Mouse (Mus musculus) heart, adult 9 months (tissue): ENCODE results near the gene Crocc.

Experiments used
- DNase-seq, 2 experiments: peaks; one replicate each; pipeline ENCODE4 v3.0.0; 2022; ENCODE audit warnings: low spot score in 2 of 2

Crocc gene

DNA sequence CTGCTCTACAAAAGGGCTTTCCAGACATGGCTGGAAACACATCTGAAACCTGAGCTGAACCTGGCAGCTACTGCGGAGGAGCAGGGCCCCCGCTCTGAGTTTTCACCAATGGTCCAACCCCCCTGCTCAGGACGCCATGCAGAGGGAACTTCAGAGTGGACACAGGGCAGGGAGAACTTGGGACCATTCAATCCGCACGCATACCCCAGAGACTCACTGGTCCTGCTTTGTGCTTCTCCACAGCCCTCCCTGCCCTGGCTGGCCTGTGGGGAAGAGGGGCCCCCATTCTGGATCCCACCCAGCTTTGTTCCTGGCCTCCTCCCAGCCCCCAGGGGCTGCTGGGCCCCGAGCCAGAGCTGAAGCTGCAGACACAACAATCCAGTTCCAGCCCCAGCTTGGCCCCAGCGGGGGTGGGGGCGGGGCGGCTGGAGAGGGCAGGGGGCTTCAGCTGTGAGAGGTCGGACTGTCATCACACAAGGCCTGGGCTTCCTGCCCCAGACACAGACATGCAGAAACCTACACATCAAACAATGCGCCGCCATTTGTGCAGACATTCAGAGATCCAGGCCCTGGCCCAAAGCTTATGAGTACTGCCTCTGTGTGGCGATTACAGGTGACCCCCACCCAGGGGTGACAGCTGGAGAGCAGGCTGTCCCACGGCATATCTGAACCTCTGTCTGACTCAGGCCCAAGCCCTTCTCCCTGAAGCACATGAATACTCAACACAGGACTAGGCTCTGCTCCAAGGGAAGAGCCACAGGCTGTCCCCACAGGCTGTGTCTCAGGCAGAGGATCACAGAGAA, 39.3 kb downstream of the Crocc start:
- peak; percentile 52 to 56 for DNase-seq

DNA sequence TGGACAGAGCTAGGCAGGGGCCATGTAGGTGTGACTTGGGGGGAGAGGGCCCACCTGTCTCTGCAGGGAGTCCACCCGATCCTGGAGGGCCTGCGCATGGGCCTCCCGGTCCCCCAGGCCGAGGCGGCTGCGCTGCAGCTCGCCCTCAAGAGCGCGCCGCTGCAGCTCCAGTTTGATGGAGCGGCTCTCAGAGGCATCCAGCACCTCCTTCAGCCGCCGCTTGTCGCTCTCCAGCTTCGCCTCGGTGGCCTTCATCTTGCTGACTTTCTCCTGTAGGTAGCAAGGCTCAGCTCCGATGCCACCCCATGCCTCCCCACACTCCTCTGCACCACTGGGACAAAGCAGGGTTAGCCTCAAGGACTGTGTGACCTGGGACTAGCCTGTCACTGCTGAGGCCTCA, 40.1 kb downstream of the Crocc start:
- DNase-seq: no peak

DNA sequence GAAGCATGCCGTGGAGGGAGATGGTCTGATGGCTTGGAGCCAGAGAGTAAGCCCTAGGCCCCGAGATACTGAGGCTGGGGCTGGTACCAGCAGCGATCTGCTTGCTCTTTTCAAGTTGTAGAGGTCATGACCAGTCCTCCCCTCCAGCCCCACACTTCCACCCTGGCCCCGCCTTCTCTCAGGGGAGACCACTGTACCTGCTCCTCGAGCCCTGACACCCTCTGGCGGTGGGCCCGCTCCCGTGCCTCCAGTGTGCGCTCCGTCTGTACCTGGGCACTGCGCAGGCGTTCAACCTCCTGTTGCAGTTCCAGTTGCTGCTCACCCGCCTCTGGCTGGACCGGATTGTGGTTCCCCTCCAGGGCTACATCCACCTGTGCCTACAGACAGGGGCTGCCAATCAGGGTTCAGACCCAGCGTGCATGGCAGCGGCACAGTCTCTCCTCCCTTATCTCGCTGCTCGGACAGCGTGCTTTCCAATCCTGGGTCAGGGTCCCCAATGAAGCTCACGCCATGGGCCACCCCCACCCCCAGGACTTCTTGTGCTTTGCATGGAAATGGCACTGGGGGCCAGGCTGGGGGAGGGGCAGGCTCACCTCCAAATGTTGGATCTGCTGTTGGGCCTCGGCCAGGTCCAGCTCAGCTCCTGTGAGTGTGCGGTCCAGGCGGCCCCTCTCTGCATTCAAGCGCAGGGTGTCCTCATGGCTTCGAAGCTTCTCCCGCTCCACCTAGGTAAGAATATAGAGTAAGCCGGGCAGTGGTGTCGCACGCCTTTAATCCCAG, 42.5 kb downstream of the Crocc start:
- no peak for DNase-seq

DNA sequence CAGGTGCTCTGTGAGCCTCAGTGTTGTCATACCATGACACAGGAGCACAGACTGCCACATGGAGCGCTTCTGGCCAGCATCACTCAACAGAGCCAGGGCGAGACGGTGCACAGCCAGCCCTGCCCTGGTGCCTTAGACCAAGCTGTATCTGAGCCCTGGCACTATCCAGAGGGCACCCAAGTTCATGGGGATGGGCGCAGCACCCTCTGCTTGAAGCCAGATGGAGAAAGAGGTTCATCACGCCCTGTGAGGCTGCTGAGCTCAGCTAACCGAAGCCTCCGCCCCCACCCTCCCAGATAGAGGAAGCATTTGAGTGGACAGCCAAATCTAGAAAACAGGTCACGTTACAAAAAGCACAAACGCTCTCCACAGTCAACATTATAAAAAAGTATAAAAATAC, 44.0 kb downstream of the Crocc start:
- DNase-seq: peak in 1 of 2 experiments; percentile 41

DNA sequence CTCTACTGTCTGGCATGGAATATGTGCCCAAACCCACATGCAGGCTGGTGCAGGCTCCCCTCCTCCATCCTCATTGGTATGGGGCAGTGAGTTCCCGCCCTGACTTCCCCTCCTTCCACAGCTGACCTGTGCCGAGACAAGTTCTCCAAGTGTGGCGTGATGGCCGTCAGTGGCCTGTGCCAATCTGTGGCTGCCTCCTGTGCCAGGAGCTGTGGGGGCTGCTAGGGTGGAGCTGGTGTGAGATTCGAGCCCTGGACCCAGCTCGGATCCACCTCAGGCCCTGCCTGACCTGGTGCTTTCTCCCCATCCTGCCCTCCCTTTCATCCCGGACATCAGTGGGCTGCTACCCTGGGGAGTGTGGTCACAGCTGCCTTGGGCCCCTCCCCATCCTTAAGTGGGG, 45.0 kb downstream of the Crocc start:
- no peak for DNase-seq

DNA sequence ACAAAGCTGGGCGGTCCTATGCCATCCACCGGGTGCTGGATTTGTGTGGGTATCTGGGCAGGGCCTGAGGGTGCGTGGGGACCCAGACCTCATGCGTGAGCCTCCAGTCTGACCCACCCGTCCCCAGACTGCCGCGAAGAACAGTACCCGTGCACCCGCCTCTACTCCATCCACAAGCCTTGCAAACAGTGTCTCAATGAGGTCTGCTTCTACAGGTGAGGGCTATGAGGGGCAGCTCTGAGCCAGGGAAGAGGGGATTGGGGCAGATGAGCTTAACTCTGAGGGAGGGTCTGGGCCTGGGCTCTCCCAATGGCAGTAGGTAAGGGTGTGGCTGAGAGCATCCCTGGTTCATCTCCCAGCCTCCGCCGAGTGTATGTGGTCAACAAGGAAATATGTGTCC, 45.5 kb downstream of the Crocc start:
- DNase-seq: no peak

DNA sequence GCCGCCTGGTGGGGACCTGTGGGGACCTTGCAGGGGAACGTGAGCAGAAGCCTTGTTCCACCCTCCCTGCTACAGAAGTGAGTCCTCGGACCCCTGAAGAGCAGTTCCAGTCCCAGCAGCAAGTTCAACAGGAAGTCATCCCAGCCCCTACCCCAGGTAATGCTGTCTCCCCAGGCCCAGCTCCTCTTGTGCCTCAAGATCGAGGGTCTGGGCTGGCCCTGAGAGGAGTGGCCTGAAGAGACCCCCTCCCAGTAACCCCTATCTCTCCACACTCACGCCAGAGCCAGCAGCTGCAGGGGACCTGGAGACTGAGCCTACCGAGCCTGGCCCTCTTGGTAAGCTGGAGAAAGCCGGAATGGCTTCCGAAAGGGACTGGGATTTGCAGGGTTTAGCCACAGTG, 46.2 kb downstream of the Crocc start:
- no peak for DNase-seq

DNA sequence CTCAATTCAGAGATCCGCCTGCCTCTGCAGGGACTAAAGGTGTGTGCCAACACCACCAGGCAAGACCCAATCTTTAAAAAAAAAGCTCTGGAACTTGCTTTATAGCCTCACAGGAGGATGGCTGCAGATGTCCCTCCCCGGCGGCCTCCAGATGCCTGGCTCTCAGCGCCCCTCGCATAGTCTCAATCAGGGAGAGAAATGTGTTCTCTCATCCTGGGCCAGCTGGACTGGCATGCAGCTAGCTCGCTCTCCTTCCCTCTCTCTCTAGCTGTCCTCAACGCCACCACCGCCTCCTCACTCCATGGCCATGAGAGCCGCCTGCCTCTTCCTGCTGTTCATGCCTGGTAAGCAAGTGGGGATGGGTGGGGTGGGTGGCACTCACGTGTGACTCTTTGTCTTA, 47.8 kb downstream of the Crocc start:
- no peak for DNase-seq

DNA sequence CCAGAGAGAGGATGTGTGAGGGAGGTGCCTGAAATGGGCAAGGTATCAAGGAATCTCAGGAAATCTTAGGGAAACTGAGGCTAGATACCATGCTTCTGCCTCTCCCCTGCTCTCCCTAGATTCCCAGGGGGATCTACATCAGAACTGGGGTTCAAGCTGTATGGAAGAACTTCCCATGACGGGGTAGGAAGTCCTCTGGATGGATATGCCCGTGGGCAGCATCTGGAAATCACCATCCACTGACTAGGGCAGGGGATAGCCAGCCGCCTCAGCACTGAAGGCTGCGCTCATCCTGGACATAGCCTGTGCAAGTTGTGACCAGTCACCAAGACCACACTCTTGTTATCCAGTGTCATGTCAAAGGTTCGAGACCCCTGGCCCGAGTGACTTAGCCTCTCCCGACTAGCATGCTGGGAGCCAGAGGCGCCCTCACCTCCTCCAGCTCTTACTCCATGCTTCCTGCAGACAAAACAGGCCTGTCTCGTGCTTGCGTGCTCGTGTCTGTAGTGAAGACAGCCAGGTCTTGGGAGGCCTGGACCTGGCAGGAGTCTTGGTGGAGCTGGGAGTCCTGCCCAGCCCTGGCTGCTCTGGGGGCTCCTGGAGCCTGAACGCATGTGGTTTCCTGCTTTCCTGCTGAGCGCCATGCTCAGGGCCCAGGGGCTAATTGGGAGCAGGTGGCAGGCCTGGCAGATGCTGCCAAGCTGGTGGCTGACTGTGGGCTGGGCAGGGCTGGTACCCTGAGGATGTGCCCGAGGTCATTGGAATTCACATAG, 48.6 kb downstream of the Crocc start:
- peak in 1 of 2 experiments; percentile 39 for DNase-seq

DNA sequence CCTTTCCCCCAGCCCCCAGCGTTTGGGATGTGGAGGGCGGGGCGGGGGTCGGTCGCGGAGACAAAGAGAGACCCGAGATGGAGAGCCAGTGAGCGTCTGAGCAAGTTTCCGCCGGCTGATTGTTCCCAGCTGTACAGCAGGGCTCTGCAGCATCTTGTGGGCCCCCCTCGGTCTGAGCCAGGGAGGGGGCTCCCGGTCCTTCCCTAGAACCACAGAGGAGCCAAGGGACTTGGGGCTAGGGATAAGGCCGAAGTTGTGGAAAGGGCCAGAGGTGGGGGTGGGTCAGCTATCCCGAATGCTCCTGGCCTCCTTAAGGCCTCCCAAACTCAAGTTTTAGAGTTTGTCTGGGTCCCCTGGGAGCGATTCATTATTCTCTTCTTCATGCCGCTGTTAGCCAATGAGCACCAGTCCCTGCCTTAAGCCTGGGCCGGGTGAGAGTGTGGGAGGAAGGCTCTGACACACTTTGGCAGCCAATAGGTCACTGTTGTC, 49.4 kb downstream of the Crocc start:
- DNase-seq: peak in 1 of 2 experiments; percentile 44

DNA sequence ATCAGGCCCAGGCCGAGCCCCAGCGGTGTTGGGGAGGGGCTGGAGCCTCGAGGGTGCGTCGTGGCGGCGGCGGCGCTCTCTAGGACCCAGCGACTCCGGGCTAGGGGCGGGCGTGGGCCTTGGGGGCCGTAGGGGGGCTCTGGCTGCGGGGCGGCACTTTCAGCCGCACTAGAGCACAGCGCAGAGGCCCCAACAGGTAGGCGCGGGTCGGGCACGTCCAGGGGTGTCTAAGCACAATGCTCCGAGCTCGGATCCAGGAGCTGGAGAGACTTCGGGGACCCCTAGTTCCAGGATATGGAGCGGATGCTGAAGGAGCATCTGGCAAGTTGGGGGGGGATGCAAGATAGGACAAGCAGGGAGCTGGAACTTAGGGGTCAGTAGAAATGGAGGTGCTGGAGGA, 49.8 kb downstream of the Crocc start:
- no peak for DNase-seq

DNA sequence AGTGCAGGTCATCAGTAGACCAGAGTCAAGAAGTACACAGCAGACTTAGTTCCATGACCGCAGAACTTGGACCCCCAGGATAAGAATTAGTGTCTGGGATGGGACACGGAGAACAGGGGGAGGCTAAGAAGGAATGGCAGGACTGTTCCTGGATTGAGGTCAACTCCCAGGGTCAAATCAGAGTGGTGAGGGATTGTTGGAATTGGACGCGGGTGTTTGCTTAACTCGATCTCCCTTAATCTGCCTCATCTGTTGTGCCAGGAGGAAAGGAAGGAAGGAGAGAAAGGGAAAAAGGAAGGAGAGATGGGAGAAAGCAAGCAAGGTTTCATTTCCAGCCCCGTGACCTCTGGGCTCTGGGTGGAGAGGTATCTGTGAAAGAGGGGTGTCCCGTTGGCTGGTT, 50.2 kb downstream of the Crocc start, which contains the start of gene Mfap2:
Gene Mfap2, plus strand, starts transcription at position 301 of the 400 bp plus-strand sequence.
- DNase-seq: no peak

DNA sequence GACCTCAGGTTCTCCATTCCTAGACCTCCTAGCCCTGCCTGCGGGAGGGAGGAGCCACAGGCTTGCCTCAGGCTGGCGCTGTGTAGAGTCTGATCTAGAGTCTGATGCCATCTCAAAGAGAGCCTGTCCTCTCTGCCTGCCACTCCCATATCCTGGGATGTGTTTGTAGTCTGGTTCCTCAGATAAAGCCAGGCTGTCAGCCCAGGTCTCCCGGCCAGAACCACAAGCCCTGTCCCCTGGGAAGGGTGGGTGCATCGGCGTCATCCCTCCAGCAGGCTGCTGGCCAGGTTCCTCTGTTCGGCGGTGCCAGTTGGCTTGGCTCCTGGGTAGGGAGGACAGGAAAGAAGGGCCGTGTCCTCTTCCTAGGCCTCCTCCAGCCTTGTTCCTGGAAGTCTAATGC, 52.3 kb downstream of the Crocc start:
- peak; percentile 74 to 76 for DNase-seq

DNA sequence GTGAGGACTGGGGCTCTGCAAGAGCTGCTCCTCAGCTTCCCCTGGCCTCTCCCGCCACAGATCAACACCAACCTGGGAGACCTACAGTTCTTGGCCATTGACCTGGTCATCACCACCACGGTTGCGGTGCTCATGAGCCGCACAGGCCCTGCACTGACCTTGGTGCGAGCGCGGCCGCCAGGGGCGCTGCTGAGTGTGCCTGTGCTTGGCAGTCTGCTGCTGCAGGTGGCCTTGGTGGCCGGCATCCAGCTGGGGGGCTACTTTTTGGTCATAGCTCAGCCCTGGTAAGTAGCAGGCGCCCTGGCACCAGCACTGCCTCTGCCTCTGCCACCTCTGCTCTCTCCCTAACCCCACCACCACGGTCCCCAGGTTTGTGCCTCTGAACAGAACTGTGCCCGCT, 54.4 kb downstream of the Crocc start:
- DNase-seq: no peak

DNA sequence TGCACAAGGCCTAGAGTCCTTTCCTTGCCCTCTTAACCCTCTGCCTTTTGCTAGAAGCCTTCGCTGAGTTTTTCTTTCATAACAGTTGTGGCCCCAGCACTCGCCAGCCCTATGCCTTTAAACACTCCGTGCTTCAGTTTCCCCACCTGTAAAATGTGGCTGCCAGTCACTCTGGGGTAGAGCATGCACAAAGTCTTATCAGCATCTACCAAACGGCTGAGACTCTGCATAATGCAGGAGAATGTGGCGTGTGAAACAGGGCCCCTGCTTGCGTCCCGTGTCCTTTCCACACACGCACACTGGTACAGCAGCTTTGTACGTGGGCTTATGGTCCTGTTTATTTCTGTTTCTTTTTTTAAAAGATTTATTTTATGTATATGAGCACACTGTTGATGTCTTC, 63.5 kb downstream of the Crocc start:
- no peak for DNase-seq

DNA sequence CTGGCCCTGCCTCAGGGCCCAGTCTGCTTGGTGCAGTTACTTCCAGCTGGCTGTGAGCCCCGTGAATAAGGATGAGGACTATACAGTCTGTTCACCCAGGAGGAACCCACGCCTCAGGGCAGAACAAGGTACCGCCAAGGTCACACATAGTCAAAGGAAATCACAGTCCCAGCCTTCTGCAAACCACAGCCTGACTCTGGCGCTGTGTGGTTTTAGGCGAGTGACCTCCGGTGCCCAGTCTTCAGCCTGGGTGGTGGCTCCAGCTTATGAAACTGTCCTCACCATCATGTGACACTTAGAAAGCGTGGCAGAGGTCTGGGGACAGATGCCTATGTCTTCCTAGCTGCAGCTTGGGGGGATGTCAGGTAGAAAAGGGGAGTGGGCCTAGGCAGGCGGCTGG, 64.5 kb downstream of the Crocc start:
- no peak for DNase-seq

DNA sequence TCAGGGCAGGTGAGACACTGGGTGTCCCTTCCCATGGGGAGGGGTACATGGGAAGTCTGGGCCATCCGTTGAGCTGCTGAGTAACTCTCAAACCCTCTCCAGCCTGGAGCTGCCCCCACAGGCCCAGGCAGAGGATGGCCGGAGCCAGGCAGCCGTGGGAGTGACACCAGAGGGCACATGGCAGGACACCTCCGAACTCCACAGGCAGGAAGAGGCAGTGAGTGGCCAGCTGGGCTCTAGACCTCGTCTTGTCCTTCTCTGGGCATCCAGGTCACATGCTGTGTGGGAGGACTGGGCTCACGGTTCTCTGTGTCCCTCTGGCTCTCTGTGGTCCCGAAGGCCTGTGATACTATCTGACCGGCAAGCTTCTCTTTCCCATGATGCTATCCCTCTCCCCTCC, 66.5 kb downstream of the Crocc start:
- no peak for DNase-seq

DNA sequence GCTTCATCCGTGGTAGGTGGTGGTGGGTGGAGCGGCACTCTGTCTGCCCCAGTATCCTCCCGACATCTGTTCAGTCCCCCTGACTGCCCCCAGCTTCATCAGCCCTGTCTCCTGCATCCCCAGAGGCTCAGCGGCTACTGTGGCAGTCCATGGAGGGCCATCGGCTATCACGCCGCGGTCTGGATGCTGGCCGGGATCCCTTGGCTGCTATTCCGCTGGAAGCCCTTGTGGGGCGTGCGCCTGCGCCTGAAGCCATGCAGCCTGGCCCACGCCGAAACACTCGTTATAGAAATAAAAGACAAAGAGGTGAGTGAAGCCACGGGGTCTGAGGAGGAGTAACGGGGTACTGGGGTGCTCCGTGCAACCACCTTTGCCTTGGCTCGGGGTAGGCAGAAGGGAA, 68.1 kb downstream of the Crocc start:
- DNase-seq: no peak

DNA sequence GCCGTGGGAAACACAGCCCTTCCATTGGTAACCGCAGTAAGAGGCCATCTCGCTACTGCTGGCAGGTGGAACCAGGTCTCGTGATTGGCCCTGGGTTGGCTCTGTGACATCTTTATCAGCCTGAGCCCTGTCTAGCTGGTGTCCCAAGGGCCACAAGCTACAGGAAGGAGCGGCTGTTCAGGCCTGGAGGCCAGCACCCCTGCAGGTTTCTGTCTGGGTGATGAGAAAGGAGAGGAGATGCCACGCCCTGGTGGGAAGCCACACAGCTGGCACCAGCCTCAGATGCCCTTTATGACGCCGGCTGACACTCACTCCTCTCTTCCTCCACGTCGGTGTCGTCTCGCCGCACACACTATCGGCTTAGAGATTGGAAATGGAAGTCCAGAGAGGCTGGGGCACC, 70.9 kb downstream of the Crocc start:
- no peak for DNase-seq

DNA sequence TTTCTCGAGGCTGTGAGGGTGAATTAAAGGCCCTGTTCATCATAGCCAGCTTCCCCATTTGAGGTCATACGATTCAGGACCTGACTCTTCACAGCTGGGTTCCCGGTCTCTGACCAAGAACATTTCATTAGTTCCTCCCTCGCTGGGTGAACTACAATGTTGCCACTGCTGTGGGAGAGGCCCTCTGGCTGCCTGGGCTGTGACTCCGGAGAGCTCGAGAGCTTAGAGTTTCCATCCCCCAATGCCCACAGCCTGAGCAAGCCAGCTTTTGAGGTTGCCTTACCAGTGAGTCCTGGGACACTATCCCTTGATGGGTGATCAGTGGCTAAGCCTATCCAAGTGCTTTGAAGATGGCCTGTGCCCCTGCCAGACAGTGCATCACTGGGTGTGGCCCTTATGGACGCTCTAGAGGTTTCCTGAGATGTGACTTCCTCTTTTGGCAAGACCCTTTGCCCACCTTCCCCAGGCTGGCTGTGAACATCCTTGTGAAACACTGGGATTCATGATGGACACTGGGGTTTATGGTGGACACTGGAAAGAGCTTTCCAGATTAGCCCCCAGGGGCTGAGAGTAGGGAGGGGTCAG, 71.6 kb downstream of the Crocc start:
- DNase-seq: peak in 1 of 2 experiments; percentile 56

DNA sequence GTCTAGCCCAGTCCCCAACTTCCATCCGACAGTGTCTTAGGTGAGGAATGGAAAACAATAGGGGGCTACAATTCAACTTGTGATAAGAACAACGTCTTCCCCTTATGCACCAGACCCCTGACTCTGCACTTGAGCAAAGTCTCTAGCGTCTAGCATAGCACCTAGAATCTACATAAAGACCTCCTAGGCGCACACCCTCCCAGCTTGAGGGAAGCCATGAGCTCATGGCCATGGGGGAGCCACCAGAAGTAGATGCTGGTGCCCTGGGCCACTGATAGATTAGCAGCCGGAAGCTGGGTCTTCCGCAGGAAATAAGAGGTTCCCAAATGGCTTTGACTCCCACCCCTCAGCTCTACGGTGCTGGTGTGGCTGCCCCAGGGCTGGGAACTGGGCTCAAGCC, 72.9 kb downstream of the Crocc start:
- no peak for DNase-seq
